Mouse (Mus musculus) CD4-positive, CD25-positive, alpha-beta regulatory T cell, adult 9 weeks (primary cell): ENCODE measurements around the gene Igf2bp1. TPM values are rescaled to one million over a fixed set of nuclear protein-coding genes. Genes with fewer than 3 reads are reported as not detected.

Experiments used
- polyA plus RNA-seq: library from polyadenylated mRNA; unstranded; fragments of 100-300 nt; shearing (Covaris generic); gene quantifications from one replicate; pipeline ENCODE4 v1.2.1, GENCODE M21; 2017

The Igf2bp1 gene
- not detected for polyA plus RNA-seq

GRCm38 (mm10) chr11:96005403-96006271, at the start of gene Igf2bp1:
Igf2bp1 (minus strand) TSS chr11:96005940.

GRCm38 (mm10) chr11:96034596-96035052, 28.9 kb upstream of the Igf2bp1 start, which contains the start of gene Snf8:
Snf8 (plus strand) TSS chr11:96034885.

GRCm38 (mm10) chr11:95914571-95914991, 91.2 kb downstream of the Igf2bp1 start, which contains the start of gene B4galnt2:
B4galnt2 (minus strand) TSS chr11:95914891.

Other genes with a start within 250 kb of the Igf2bp1 start
- gene Phospho1, start 181.4 kb downstream of the Igf2bp1 start, polyA plus RNA-seq = not detected
- gene Gngt2, start 168.7 kb downstream of the Igf2bp1 start, polyA plus RNA-seq = 46.6 TPM
- gene Abi3, start 163.5 kb downstream of the Igf2bp1 start, polyA plus RNA-seq = 79.5 TPM
- not detected for gene B4galnt2, start 91.0 kb downstream of the Igf2bp1 start, polyA plus RNA-seq
- not detected for gene Gip, start 18.6 kb upstream of the Igf2bp1 start, polyA plus RNA-seq
- 68.8 TPM for gene Snf8, start 28.9 kb upstream of the Igf2bp1 start, polyA plus RNA-seq
- 6.6 TPM for gene Ube2z, start 59.4 kb upstream of the Igf2bp1 start, polyA plus RNA-seq
- 440 TPM for gene Atp5g1, start 69.7 kb upstream of the Igf2bp1 start, polyA plus RNA-seq
- gene Calcoco2, start 106.0 kb upstream of the Igf2bp1 start, polyA plus RNA-seq = not detected
- not detected for gene Ttll6, start 127.8 kb upstream of the Igf2bp1 start, polyA plus RNA-seq
- gene Hoxb13, start 188.4 kb upstream of the Igf2bp1 start, polyA plus RNA-seq = not detected